Mouse (Mus musculus) neural tube, embryonic 11.5 days (tissue): ENCODE results near the gene Gm4969. TPM values are rescaled to one million over a fixed set of nuclear protein-coding genes. Genes with fewer than 3 reads are reported as not detected.

Experiments
- ATAC-seq: fragments of 200-750 bp; cut with Nextera tagmentation; 2 replicates; pipeline ENCODE4 v1.8.0; 2017; ENCODE audit warnings: moderate number of reproducible peaks, mild to moderate bottlenecking, moderate TSS enrichment, moderate library complexity; ENCODE audit not compliant: insufficient read depth, low FRiP score, low TSS enrichment
- DNase-seq: peaks from one replicate; pipeline ENCODE4 v3.0.0-alpha.2; 2015; ENCODE audit warnings: low spot score
- H3K27ac ChIP-seq: fragments of 300-500 bp; sonication (generic); 2 replicates; pipeline ENCODE4 v1.5.1; 2014; ENCODE audit warnings: low read depth, mild to moderate bottlenecking, low read length
- H3K27me3 ChIP-seq: fragments of 300-500 bp; sonication (generic); 2 replicates; pipeline ENCODE4 v1.6.1; 2014; ENCODE audit warnings: mild to moderate bottlenecking, low read length, mixed read lengths; ENCODE audit not compliant: control insufficient read depth, insufficient read depth
- H3K36me3 ChIP-seq: fragments of 300-500 bp; sonication (generic); 2 replicates; pipeline ENCODE4 v1.6.1; 2014; ENCODE audit warnings: mild to moderate bottlenecking, low read length, moderate library complexity, mixed read lengths; ENCODE audit not compliant: control insufficient read depth, insufficient read depth
- H3K4me1 ChIP-seq: fragments of 300-500 bp; sonication (generic); 2 replicates; pipeline ENCODE4 v1.6.1; 2014; ENCODE audit warnings: low read length, mixed read lengths; ENCODE audit not compliant: control insufficient read depth, insufficient read depth
- H3K4me2 ChIP-seq: fragments of 300-500 bp; sonication (generic); 2 replicates; pipeline ENCODE4 v1.6.1; 2014; ENCODE audit warnings: low read depth, mild to moderate bottlenecking, moderate library complexity
- H3K4me3 ChIP-seq: fragments of 300-500 bp; sonication (generic); 2 replicates; pipeline ENCODE4 v1.5.1; 2014; ENCODE audit warnings: low read depth, low read length
- H3K9ac ChIP-seq: fragments of 300-500 bp; sonication (generic); 2 replicates; pipeline ENCODE4 v1.6.1; 2014; ENCODE audit warnings: mild to moderate bottlenecking, low read length
- H3K9me3 ChIP-seq: fragments of 300-500 bp; sonication (generic); 2 replicates; pipeline ENCODE4 v1.6.1; 2016; ENCODE audit warnings: low read length; ENCODE audit not compliant: control insufficient read depth
- WGBS: fragments of 180-500 bp; shearing (Covaris S2); extraction: QIAGEN DNeasy Blood & Tissue Kit; methylation state at CpG from one replicate; pipeline ENCODE4 v1.1.7; 2014; 5-methylcytosine and 5-hydroxymethylcytosine counted together
- microRNA-seq: library from miRNA; unstranded; fragments of <30 nt; microRNA quantifications from one replicate; pipeline ENCODE4, GENCODE M21; 2016
- polyA plus RNA-seq: library from polyadenylated mRNA; unstranded; fragments of >200 nt; fragmentation: Nextera tagmentation; extraction: Ambion mirVana; gene quantifications from 2 replicates; pipeline ENCODE4 v1.2.1, GENCODE M21; 2014

Gm4969 gene
- polyA plus RNA-seq, 1 experiment from 2014 or later: 1.3 TPM

DNA sequence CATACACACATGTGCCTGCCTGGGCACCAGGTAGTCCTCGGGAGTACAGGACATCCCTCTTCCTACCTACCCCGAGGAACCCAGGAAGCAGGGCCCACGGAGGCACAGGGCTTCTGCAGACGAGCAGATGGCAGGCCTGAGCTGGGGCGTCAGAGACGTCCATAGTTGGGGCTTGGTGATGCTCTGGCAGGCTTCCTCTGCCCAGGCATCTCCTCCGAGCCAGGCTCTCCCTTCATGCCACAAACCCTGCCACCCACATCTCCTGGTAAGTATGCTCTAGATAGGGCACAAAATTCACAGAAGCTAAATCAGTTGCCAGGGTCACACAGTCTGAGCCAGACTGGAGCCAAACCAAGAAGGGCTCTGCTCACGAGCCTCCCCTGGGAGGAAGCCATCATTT lies 68.0 kb downstream of the Gm4969 start:
- Histone ChIP-seq H3K9me3 (no peaks in the 10 kb centered on the region), H3K27ac (no peak overlapping the region), H3K9ac (no peak overlapping the region), H3K4me1 (no peaks in the 10 kb centered on the region; the same call in 1 of the 2 replicates), H3K4me3 (no peak overlapping the region), H3K4me2 (no peak overlapping the region), H3K27me3 (no peaks in the 10 kb centered on the region), H3K36me3 (peaks cover 31% of the 10 kb centered on the region)
- 89% methylated on average over 8 of the region's 8 CpGs for WGBS
- ATAC-seq (no peak), DNase-seq (no peak)

DNA sequence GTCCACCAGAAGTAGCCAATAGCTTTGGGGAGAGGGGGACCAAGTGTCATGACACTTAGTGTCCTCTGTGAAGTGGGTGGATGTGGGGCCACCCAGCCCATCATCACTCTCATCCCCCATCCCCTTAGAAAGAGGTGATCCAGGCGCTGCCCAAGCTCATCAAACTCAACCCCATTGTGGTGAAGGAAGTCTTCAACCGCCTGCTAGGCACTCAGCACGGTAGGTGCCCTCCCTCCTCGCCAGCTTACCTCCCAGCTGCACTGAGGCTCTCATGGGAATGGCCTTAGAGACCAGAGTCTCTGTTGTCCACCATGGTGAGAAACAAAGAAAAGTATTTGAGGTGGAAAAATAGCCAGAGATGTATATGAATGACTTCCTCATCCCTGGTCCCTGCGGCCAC lies 68.9 kb downstream of the Gm4969 start:
- Histone ChIP-seq H3K36me3 (peaks cover 37% of the 10 kb centered on the region), H3K9ac (no peak overlapping the region), H3K4me1 (no peaks in the 10 kb centered on the region), H3K27me3 (no peaks in the 10 kb centered on the region), H3K4me2 (no peak overlapping the region), H3K9me3 (no peaks in the 10 kb centered on the region), H3K4me3 (no peak overlapping the region), H3K27ac (no peak overlapping the region)
- ATAC-seq (no peak), DNase-seq (no peak)
- 93% methylated on average over 5 of the region's 5 CpGs for WGBS

Small RNA genes within 50 kb of the gene (microRNA-seq; reads per million reads assigned to microRNA genes)
- not detected for gene Mir3100

Other genes starting within 250 kb of the Gm4969 start
- gene Pglyrp1, start 247.0 kb downstream of the Gm4969 start, polyA plus RNA-seq: 1.4 and 2.1 TPM in 2 replicates
- gene Ccdc61, start 208.0 kb downstream of the Gm4969 start, polyA plus RNA-seq: 25.5 and 26.2 TPM in 2 replicates
- gene Nova2, start 192.5 kb downstream of the Gm4969 start, polyA plus RNA-seq: 8.2 and 10.0 TPM in 2 replicates
- gene Nanos2, start 131.0 kb downstream of the Gm4969 start, polyA plus RNA-seq: 0.29 TPM in 1 of 2 replicates, not detected in the other
- 4.4 and 4.7 TPM in 2 replicates for gene Mypop, start 127.1 kb downstream of the Gm4969 start, polyA plus RNA-seq
- 27.2 and 31.4 TPM in 2 replicates for gene Irf2bp1, start 114.3 kb downstream of the Gm4969 start, polyA plus RNA-seq
- gene Foxa3, start 94.8 kb downstream of the Gm4969 start, polyA plus RNA-seq: not detected in 2 replicates
- gene Sympk, start 94.0 kb downstream of the Gm4969 start, polyA plus RNA-seq: 30.5 and 35.6 TPM in 2 replicates
- gene Rsph6a, start 63.7 kb downstream of the Gm4969 start, polyA plus RNA-seq: not detected in 2 replicates
- gene Dmwd, start 42.1 kb downstream of the Gm4969 start, polyA plus RNA-seq: 29.7 and 31.7 TPM in 2 replicates
- gene Dmpk, start 34.5 kb downstream of the Gm4969 start, polyA plus RNA-seq: 9.4 and 10.2 TPM in 2 replicates
- gene Six5, start 23.8 kb downstream of the Gm4969 start, polyA plus RNA-seq: 6.3 and 7.4 TPM in 2 replicates
- 10.1 and 10.6 TPM in 2 replicates for gene Fbxo46, start 1.5 kb upstream of the Gm4969 start, polyA plus RNA-seq
- gene Qpctl, start 30.9 kb upstream of the Gm4969 start, polyA plus RNA-seq: 12.9 and 13.9 TPM in 2 replicates
- gene Snrpd2, start 31.4 kb upstream of the Gm4969 start, polyA plus RNA-seq: 148 and 152 TPM in 2 replicates
- 0.69 and 0.76 TPM in 2 replicates for gene Gipr, start 47.8 kb upstream of the Gm4969 start, polyA plus RNA-seq
- gene Eml2, start 58.1 kb upstream of the Gm4969 start, polyA plus RNA-seq: 1.3 and 2.0 TPM in 2 replicates
- 2.4 and 2.6 TPM in 2 replicates for gene Gpr4, start 94.2 kb upstream of the Gm4969 start, polyA plus RNA-seq
- gene Opa3, start 110.0 kb upstream of the Gm4969 start, polyA plus RNA-seq: 43.7 and 45.9 TPM in 2 replicates
- gene Vasp, start 153.4 kb upstream of the Gm4969 start, polyA plus RNA-seq: 54.6 and 57.6 TPM in 2 replicates
- gene Ppm1n, start 161.7 kb upstream of the Gm4969 start, polyA plus RNA-seq: not detected in 2 replicates
- 58.2 and 60.2 TPM in 2 replicates for gene Rtn2, start 164.3 kb upstream of the Gm4969 start, polyA plus RNA-seq
- gene Fosb, start 191.7 kb upstream of the Gm4969 start, polyA plus RNA-seq: 0.07 TPM in 1 of 2 replicates, not detected in the other
- 91.8 and 93.3 TPM in 2 replicates for gene Ercc1, start 226.4 kb upstream of the Gm4969 start, polyA plus RNA-seq
- 17.8 and 18.0 TPM in 2 replicates for gene Cd3eap, start 241.1 kb upstream of the Gm4969 start, polyA plus RNA-seq
- gene Ppp1r13l, start 241.4 kb upstream of the Gm4969 start, polyA plus RNA-seq: 3.4 and 4.7 TPM in 2 replicates